Mouse (Mus musculus) midbrain, embryonic 16.5 days (tissue): Measurements from ENCODE around the gene Chchd5. TPM values are rescaled to one million over a fixed set of nuclear protein-coding genes. Genes with fewer than 3 reads are reported as not detected.

ENCODE experiments used
- ATAC-seq: fragments of 200-750 bp; cut with Nextera tagmentation; 2 replicates; pipeline ENCODE4 v1.8.0; 2017; ENCODE audit warnings: moderate TSS enrichment
- H3K27ac ChIP-seq: fragments of 300-500 bp; sonication (generic); 2 replicates; pipeline ENCODE4 v1.5.1; 2014; ENCODE audit warnings: mild to moderate bottlenecking, low read length, mixed read lengths
- H3K27me3 ChIP-seq: fragments of 300-500 bp; sonication (generic); 2 replicates; pipeline ENCODE4 v1.6.1; 2014; ENCODE audit warnings: low read depth, low read length, mixed read lengths; ENCODE audit not compliant: control insufficient read depth, insufficient read depth
- H3K36me3 ChIP-seq: fragments of 300-500 bp; sonication (generic); 2 replicates; pipeline ENCODE4 v1.6.1; 2014; ENCODE audit warnings: mild to moderate bottlenecking, low read length, moderate library complexity, mixed read lengths; ENCODE audit not compliant: control insufficient read depth, insufficient read depth
- H3K4me1 ChIP-seq: fragments of 300-500 bp; sonication (generic); 2 replicates; pipeline ENCODE4 v1.6.1; 2014; ENCODE audit warnings: mild to moderate bottlenecking, low read length, mixed read lengths; ENCODE audit not compliant: control insufficient read depth, insufficient read depth
- H3K4me2 ChIP-seq: fragments of 300-500 bp; sonication (generic); 2 replicates; pipeline ENCODE4 v1.6.1; 2014; ENCODE audit warnings: mild to moderate bottlenecking, low read length, mixed read lengths
- H3K4me3 ChIP-seq: fragments of 300-500 bp; sonication (generic); 2 replicates; pipeline ENCODE4 v1.5.1; 2014; ENCODE audit warnings: low read depth, mild to moderate bottlenecking, low read length, moderate library complexity, mixed read lengths
- H3K9ac ChIP-seq: fragments of 300-500 bp; sonication (generic); 2 replicates; pipeline ENCODE4 v1.6.1; 2014; ENCODE audit warnings: low read depth, low read length, mixed read lengths
- H3K9me3 ChIP-seq: fragments of 300-500 bp; sonication (generic); replicated peaks from 2 replicates; pipeline ENCODE4 v1.6.1; 2014; ENCODE audit warnings: mild to moderate bottlenecking, low read length, mixed read lengths; ENCODE audit not compliant: control insufficient read depth, poor library complexity, severe bottlenecking
- whole genome bisulfite sequencing: fragments of 180-500 bp; shearing (Covaris S2); extraction: QIAGEN DNeasy Blood & Tissue Kit; methylation state at CpG from one replicate; pipeline ENCODE4 v1.1.7; 2014; 5-methylcytosine and 5-hydroxymethylcytosine counted together
- polyA plus RNA-seq: library from polyadenylated mRNA; unstranded; fragments of >200 nt; fragmentation: Nextera tagmentation; extraction: Ambion mirVana; gene quantifications from 2 replicates; pipeline ENCODE4 v1.2.1, GENCODE M21; 2015

The Chchd5 gene
- polyA plus RNA-seq: 17.6 and 18.1 TPM in 2 replicates

- peaks cover 9% of the 10 kb centered on the region for H3K4me1 ChIP-seq
- H3K4me2 ChIP-seq: peak within 1 kb of the TSS; percentile 70
- peak within 1 kb of the TSS; percentile 83 for H3K9ac ChIP-seq
- H3K36me3 ChIP-seq: peaks cover 17% of the 10 kb centered on the region
- WGBS: under 1% methylated on average over 35 of the region's 35 CpGs
- no peaks in the 10 kb centered on the region for H3K27me3 ChIP-seq
- H3K9me3 ChIP-seq: peaks cover 3% of the 10 kb centered on the region; the same call in 1 of the 2 replicates
- peak within 1 kb of the TSS; percentile 72 for H3K4me3 ChIP-seq
- peak; percentile 100 for ATAC-seq
- H3K27ac ChIP-seq: peak within 1 kb of the TSS; percentile 84
These were observed at the start of gene Chchd5 for GRCm38 (mm10) chr2:129129412-129129929. Chchd5 (plus strand) TSS chr2:129129700.

- no peak for ATAC-seq
- no peak overlapping the region for H3K4me2 ChIP-seq
- H3K4me3 ChIP-seq: no peak overlapping the region
- H3K27me3 ChIP-seq: no peaks in the 10 kb centered on the region
- 72% methylated on average over 13 of the region's 13 CpGs for WGBS
- H3K36me3 ChIP-seq: peaks cover 33% of the 10 kb centered on the region
- H3K9me3 ChIP-seq: no peaks in the 10 kb centered on the region
- no peaks in the 10 kb centered on the region for H3K4me1 ChIP-seq
- H3K9ac ChIP-seq: no peak overlapping the region
- H3K27ac ChIP-seq: no peak overlapping the region
These were observed 48.4 kb upstream of the Chchd5 start for GRCm38 (mm10) chr2:129081097-129081496.

- H3K9me3 ChIP-seq: no peaks in the 10 kb centered on the region
- H3K9ac ChIP-seq: no peak overlapping the region
- H3K36me3 ChIP-seq: peaks cover 22% of the 10 kb centered on the region
- no peak overlapping the region for H3K27ac ChIP-seq
- no peak for ATAC-seq
- WGBS: 93% methylated on average over 5 of the region's 5 CpGs
- no peak overlapping the region for H3K4me2 ChIP-seq
- no peak overlapping the region for H3K4me3 ChIP-seq
- no peaks in the 10 kb centered on the region for H3K27me3 ChIP-seq
- H3K4me1 ChIP-seq: no peaks in the 10 kb centered on the region
These were observed 46.0 kb upstream of the Chchd5 start for GRCm38 (mm10) chr2:129083514-129083913.

- Histone ChIP-seq H3K9ac (no peak overlapping the region), H3K36me3 (peaks cover 23% of the 10 kb centered on the region), H3K9me3 (no peaks in the 10 kb centered on the region), H3K4me1 (no peaks in the 10 kb centered on the region), H3K27ac (no peak overlapping the region), H3K4me3 (no peak overlapping the region), H3K4me2 (no peak overlapping the region), H3K27me3 (no peaks in the 10 kb centered on the region)
- no peak for ATAC-seq
- WGBS: 55% methylated on average over 2 of the region's 2 CpGs
These were observed 44.5 kb upstream of the Chchd5 start for GRCm38 (mm10) chr2:129084959-129085358.

GRCm38 (mm10) chr2:129087520-129087919 is 42.0 kb upstream of the Chchd5 start:
- H3K36me3 ChIP-seq: peaks cover 18% of the 10 kb centered on the region
- H3K9ac ChIP-seq: no peak overlapping the region
- WGBS: 100% methylated on average over 1 of the region's 1 CpGs
- ATAC-seq: no peak
- no peak overlapping the region for H3K4me2 ChIP-seq
- no peaks in the 10 kb centered on the region for H3K9me3 ChIP-seq
- H3K27ac ChIP-seq: no peak overlapping the region
- H3K4me3 ChIP-seq: no peak overlapping the region
- no peaks in the 10 kb centered on the region for H3K4me1 ChIP-seq
- H3K27me3 ChIP-seq: no peaks in the 10 kb centered on the region

- Histone ChIP-seq H3K9ac (no peak overlapping the region), H3K27ac (no peak overlapping the region), H3K9me3 (no peaks in the 10 kb centered on the region), H3K4me3 (no peak overlapping the region), H3K27me3 (no peaks in the 10 kb centered on the region), H3K4me1 (no peaks in the 10 kb centered on the region), H3K36me3 (peaks cover 26% of the 10 kb centered on the region), H3K4me2 (no peak overlapping the region)
- no peak for ATAC-seq
- WGBS: 77% methylated on average over 4 of the region's 4 CpGs
These were observed 39.1 kb upstream of the Chchd5 start for GRCm38 (mm10) chr2:129090370-129090769.

GRCm38 (mm10) chr2:129092810-129093209 is 36.7 kb upstream of the Chchd5 start:
- Histone ChIP-seq H3K4me3 (no peak overlapping the region), H3K4me2 (no peak overlapping the region), H3K9me3 (no peaks in the 10 kb centered on the region), H3K36me3 (peaks cover 26% of the 10 kb centered on the region), H3K27me3 (no peaks in the 10 kb centered on the region), H3K4me1 (no peaks in the 10 kb centered on the region), H3K27ac (no peak overlapping the region), H3K9ac (no peak overlapping the region)
- 92% methylated on average over 12 of the region's 12 CpGs for WGBS
- no peak for ATAC-seq

- WGBS: 91% methylated on average over 18 of the region's 18 CpGs
- H3K27ac ChIP-seq: no peak overlapping the region
- no peaks in the 10 kb centered on the region for H3K4me1 ChIP-seq
- no peaks in the 10 kb centered on the region for H3K27me3 ChIP-seq
- no peak overlapping the region for H3K4me3 ChIP-seq
- H3K4me2 ChIP-seq: no peak overlapping the region
- peaks cover 23% of the 10 kb centered on the region for H3K36me3 ChIP-seq
- no peak for ATAC-seq
- H3K9ac ChIP-seq: no peak overlapping the region
- H3K9me3 ChIP-seq: no peaks in the 10 kb centered on the region
These were observed 35.4 kb upstream of the Chchd5 start for GRCm38 (mm10) chr2:129093926-129094724.

GRCm38 (mm10) chr2:129100784-129101310 is 28.7 kb upstream of the Chchd5 start, which contains the start of gene Polr1b:
Polr1b (plus strand) TSS chr2:129100995.
- peak within 1 kb of the TSS; percentile 82 for H3K4me3 ChIP-seq

More at GRCm38 (mm10) chr2:129100784-129101310, 28.7 kb upstream of the Chchd5 start, which contains the start of gene Polr1b:
- Histone ChIP-seq H3K9me3 (no peaks in the 10 kb centered on the region), H3K4me2 (peak within 1 kb of the TSS; percentile 72), H3K4me1 (peaks cover 6% of the 10 kb centered on the region), H3K27me3 (no peaks in the 10 kb centered on the region), H3K36me3 (peaks cover 11% of the 10 kb centered on the region), H3K27ac (peak within 1 kb of the TSS; percentile 24; the same call in 1 of the 2 replicates), H3K9ac (peak within 1 kb of the TSS; percentile 73)
- peak; percentile 99 for ATAC-seq
- under 1% methylated on average over 35 of the region's 35 CpGs for WGBS
